Mouse (Mus musculus) adrenal gland (tissue): Measurements from ENCODE around the gene Olfr715b.
"Not testable (repeated sequence)": the region's sequence is repeated elsewhere in the genome, so short reads cannot be mapped to it uniquely, and the experiment has no call there.

Source experiments
- intact Hi-C: fragments of 180-260 bp; cut with DNase I; formaldehyde crosslinking; loops from one replicate; pipeline ENCODE4 v1.15.1; 2025
- long read RNA-seq, 2 experiments: library from polyadenylated mRNA; unstranded; transcript quantifications; one replicate each; pipeline ENCODE4 v2.0.0; 2020; ENCODE audit warnings: borderline replicate concordance in 1 of 2; ENCODE audit not compliant: insufficient replicate concordance in 1 of 2

The Olfr715b gene
- long read RNA-seq, experiment 1, result 0 reads
- long read RNA-seq, experiment 2, result 0 reads

GRCm38 (mm10) chr7:107110269-107110668 lies at the start of gene Olfr715b:
Gene Olfr715b (minus strand): TSS chr7:107110369.
- intact Hi-C loops, result not testable (repeated sequence)

GRCm38 (mm10) chr7:107138027-107138426 lies 27.9 kb upstream of the Olfr715b start, which contains the start of gene Olfr716:
Gene Olfr716 (plus strand): TSS chr7:107138327.
- intact Hi-C loops, result not testable (repeated sequence)

- intact Hi-C loops, result not testable (repeated sequence)
Observed at GRCm38 (mm10) chr7:107130983-107131382, 20.8 kb upstream of the Olfr715b start, which contains the start of gene Olfr715. Gene Olfr715 (minus strand): TSS chr7:107131083.

GRCm38 (mm10) chr7:107092920-107093319 lies 17.2 kb downstream of the Olfr715b start, which contains the start of gene Olfr17:
Gene Olfr17 (plus strand): TSS chr7:107093220.
- intact Hi-C loops, result no loop called here

GRCm38 (mm10) chr7:107070681-107071080 lies 39.5 kb downstream of the Olfr715b start, which contains the start of gene Olfr714:
Gene Olfr714 (plus strand): TSS chr7:107070981.
- intact Hi-C loops, result no loop called here
